Mouse (Mus musculus): ENCODE results near the gene Slc44a5.

DNA sequence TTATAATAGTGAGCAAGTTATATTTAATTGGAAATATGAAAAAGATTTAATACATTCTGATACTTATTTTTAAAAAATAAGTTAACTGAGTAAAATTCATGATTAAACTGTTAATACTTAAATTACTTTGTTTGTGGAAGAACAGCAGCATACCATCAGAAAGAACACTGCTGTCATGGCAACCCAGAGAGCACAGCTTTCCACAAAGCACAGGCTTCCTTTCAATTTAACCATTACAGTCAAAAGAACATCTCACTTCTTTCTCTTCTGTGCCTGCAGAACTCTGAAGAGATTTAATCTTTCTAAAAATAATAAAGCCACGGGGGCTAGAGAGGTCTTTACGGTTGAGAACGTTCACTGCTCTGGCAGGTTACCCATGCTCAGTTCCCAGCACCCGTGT lies 172.5 kb downstream of the Slc44a5 start:
- TF ChIP-seq CTCF (IDR thresholded peaks at IDR 0.05; ENCODE audit: extremely low read depth, insufficient read depth, insufficient read length, insufficient replicate concordance): no peak
- TF ChIP-seq POLR2A (IDR thresholded peaks at IDR 0.05; ENCODE audit: low read depth, low read length): no peak

All from spleen, adult 2 months (tissue).